Comparison of ENCODE assay signal across 24 mouse cellular contexts in genomic region chr3:119419745-119420144, GRCm38 (mm10).
DNase-seq lines count a peak whose midpoint lies in the region; ATAC-seq and TF ChIP-seq lines count a peak whose summit lies in the region.
"Had no signal": no experiment of that assay in that cellular context is flagged by ENCODE, and none has a peak within 500 bp of the region (broad histone marks: within the 10 kb centered on the region; RNA-seq: fewer than 3 reads in every experiment).

No protein-coding gene starts in this region.

- H3K4me3 ChIP-seq in embryonic facial prominence, embryonic 14.5 days (ENCODE audit: low read depth, low read length) = no peak overlapping the region
- H3K4me3 ChIP-seq in embryonic facial prominence, embryonic 10.5 days = no peak overlapping the region
- H3K4me3 ChIP-seq in hindbrain, postnatal 0 days (ENCODE audit: low read length) = no peak overlapping the region
- no peak overlapping the region for H3K4me3 ChIP-seq in hindbrain, embryonic 11.5 days (ENCODE audit: low read depth, low read length)
- H3K4me3 ChIP-seq in midbrain, postnatal 0 days (ENCODE audit: low read depth, low read length) = no peak overlapping the region
- H3K4me3 ChIP-seq in midbrain, embryonic 10.5 days = no peak overlapping the region
- H3K4me3 ChIP-seq in kidney, embryonic 14.5 days (ENCODE audit: low read length) = no peak overlapping the region
- H3K4me3 ChIP-seq: embryonic facial prominence, embryonic 13.5 days; erythroblast, embryonic 14.5 days; hindbrain, embryonic 12.5 days; lung, embryonic 15.5 days; megakaryocyte, embryonic 14.5 days; midbrain, embryonic 13.5 days had no signal

- H3K4me1 ChIP-seq in embryonic facial prominence, embryonic 14.5 days (ENCODE audit: control insufficient read depth, insufficient read depth, low read length) = no peaks in the 10 kb centered on the region
- no peaks in the 10 kb centered on the region for H3K4me1 ChIP-seq in embryonic facial prominence, embryonic 10.5 days
- no peaks in the 10 kb centered on the region for H3K4me1 ChIP-seq in hindbrain, postnatal 0 days (ENCODE audit: insufficient read depth, low read length)
- no peaks in the 10 kb centered on the region for H3K4me1 ChIP-seq in hindbrain, embryonic 11.5 days (replicated peaks; ENCODE audit: control insufficient read depth, insufficient read depth, low read length)
- H3K4me1 ChIP-seq in midbrain, postnatal 0 days (ENCODE audit: insufficient read depth, low read length) = no peaks in the 10 kb centered on the region
- no peaks in the 10 kb centered on the region for H3K4me1 ChIP-seq in midbrain, embryonic 10.5 days
- no peaks in the 10 kb centered on the region for H3K4me1 ChIP-seq in kidney, embryonic 14.5 days (ENCODE audit: control insufficient read depth, insufficient read depth, low read length)
- H3K4me1 ChIP-seq: embryonic facial prominence, embryonic 13.5 days; hindbrain, embryonic 12.5 days; lung, embryonic 15.5 days; megakaryocyte, embryonic 14.5 days; midbrain, embryonic 13.5 days had no signal

- H3K9me3 ChIP-seq in embryonic facial prominence, embryonic 14.5 days (ENCODE audit: control insufficient read depth, low read length) = 0 out of 2 replicates have a peak, but pooled peaks cover 4% of the 10 kb centered on the region
- H3K9me3 ChIP-seq in embryonic facial prominence, embryonic 10.5 days = no peaks in the 10 kb centered on the region
- H3K9me3 ChIP-seq in hindbrain, postnatal 0 days (ENCODE audit: low read length) = no peaks in the 10 kb centered on the region
- no peaks in the 10 kb centered on the region for H3K9me3 ChIP-seq in hindbrain, embryonic 11.5 days (ENCODE audit: control insufficient read depth, low read length)
- no peaks in the 10 kb centered on the region for H3K9me3 ChIP-seq in midbrain, postnatal 0 days (ENCODE audit: low read length)
- peaks cover 4% of the 10 kb centered on the region; the same call in 1 of the 2 replicates for H3K9me3 ChIP-seq in midbrain, embryonic 10.5 days (replicated peaks)
- no peaks in the 10 kb centered on the region for H3K9me3 ChIP-seq in kidney, embryonic 14.5 days (ENCODE audit: control insufficient read depth, low read length)
- H3K9me3 ChIP-seq: embryonic facial prominence, embryonic 13.5 days; hindbrain, embryonic 12.5 days; lung, embryonic 15.5 days had no signal

- DNase-seq in embryonic facial prominence, embryonic 14.5 days (ENCODE audit: low spot score) = peak; percentile 62
- no peak for DNase-seq in embryonic facial prominence, embryonic 10.5 days (ENCODE audit: low spot score)
- DNase-seq in hindbrain, postnatal 0 days (ENCODE audit: low spot score) = peak; percentile 28
- no peak for DNase-seq in hindbrain, embryonic 11.5 days (ENCODE audit: low spot score)
- DNase-seq in midbrain, postnatal 0 days (ENCODE audit: low spot score) = peak; percentile 32
- DNase-seq in midbrain, embryonic 10.5 days (ENCODE audit: low spot score) = no peak
- DNase-seq: cerebellum, adult 18-20 months; cerebellum, postnatal 36 days; embryo, embryonic 11 days; gastrocnemius, postnatal 14 days; heart, postnatal 14 days; kidney, adult 9 months; kidney, postnatal 14 days; lung, postnatal 4 days; thymus, adult 2 months; thymus, postnatal 36 days had no signal

- no peak overlapping the region for H3K9ac ChIP-seq in embryonic facial prominence, embryonic 14.5 days (ENCODE audit: low read depth, low read length)
- no peak overlapping the region for H3K9ac ChIP-seq in hindbrain, postnatal 0 days (replicated peaks; ENCODE audit: low read length)
- no peak overlapping the region for H3K9ac ChIP-seq in hindbrain, embryonic 11.5 days (ENCODE audit: low read depth, low read length)
- H3K9ac ChIP-seq in midbrain, postnatal 0 days (replicated peaks; ENCODE audit: low read length, poor library complexity, severe bottlenecking) = no peak overlapping the region
- no peak overlapping the region for H3K9ac ChIP-seq in kidney, embryonic 14.5 days (ENCODE audit: low read depth, low read length)
- H3K9ac ChIP-seq: embryonic facial prominence, embryonic 13.5 days; hindbrain, embryonic 12.5 days; lung, embryonic 15.5 days; midbrain, embryonic 13.5 days had no signal

- H3K36me3 ChIP-seq in embryonic facial prominence, embryonic 14.5 days (ENCODE audit: control insufficient read depth, insufficient read depth, low read length) = no peaks in the 10 kb centered on the region
- no peaks in the 10 kb centered on the region for H3K36me3 ChIP-seq in embryonic facial prominence, embryonic 10.5 days (replicated peaks)
- no peaks in the 10 kb centered on the region for H3K36me3 ChIP-seq in hindbrain, postnatal 0 days (ENCODE audit: insufficient read depth, low read length)
- no peaks in the 10 kb centered on the region for H3K36me3 ChIP-seq in hindbrain, embryonic 11.5 days (ENCODE audit: control insufficient read depth, insufficient read depth, low read length)
- no peaks in the 10 kb centered on the region for H3K36me3 ChIP-seq in midbrain, postnatal 0 days (ENCODE audit: insufficient read depth, low read length)
- no peaks in the 10 kb centered on the region for H3K36me3 ChIP-seq in midbrain, embryonic 10.5 days
- H3K36me3 ChIP-seq in kidney, embryonic 14.5 days (ENCODE audit: control insufficient read depth, insufficient read depth, low read length) = no peaks in the 10 kb centered on the region
- H3K36me3 ChIP-seq: embryonic facial prominence, embryonic 13.5 days; hindbrain, embryonic 12.5 days; lung, embryonic 15.5 days; midbrain, embryonic 13.5 days had no signal

- 70% methylated on average over 2 of the region's 2 CpGs for WGBS in embryonic facial prominence, embryonic 14.5 days
- WGBS in embryonic facial prominence, embryonic 10.5 days = 81% methylated on average over 2 of the region's 2 CpGs
- WGBS in hindbrain, postnatal 0 days = 41% methylated on average over 2 of the region's 2 CpGs
- WGBS in hindbrain, embryonic 11.5 days = 83% methylated on average over 2 of the region's 2 CpGs
- 74% methylated on average over 2 of the region's 2 CpGs for WGBS in midbrain, postnatal 0 days
- WGBS in midbrain, embryonic 10.5 days = 86% methylated on average over 2 of the region's 2 CpGs
- WGBS in kidney, embryonic 14.5 days = 79% methylated on average over 2 of the region's 2 CpGs

- H3K4me2 ChIP-seq in embryonic facial prominence, embryonic 14.5 days (ENCODE audit: low read depth, low read length) = no peak overlapping the region
- no peak overlapping the region for H3K4me2 ChIP-seq in hindbrain, postnatal 0 days (ENCODE audit: low read depth, low read length)
- no peak overlapping the region for H3K4me2 ChIP-seq in hindbrain, embryonic 11.5 days (replicated peaks; ENCODE audit: low read depth, low read length)
- H3K4me2 ChIP-seq in midbrain, postnatal 0 days (ENCODE audit: low read depth, low read length, poor library complexity, severe bottlenecking) = no peak overlapping the region
- no peak overlapping the region for H3K4me2 ChIP-seq in kidney, embryonic 14.5 days (replicated peaks; ENCODE audit: low read depth, low read length)
- H3K4me2 ChIP-seq: embryonic facial prominence, embryonic 13.5 days; hindbrain, embryonic 12.5 days; lung, embryonic 15.5 days; midbrain, embryonic 13.5 days had no signal

- H3K27me3 ChIP-seq in embryonic facial prominence, embryonic 14.5 days (replicated peaks; ENCODE audit: control insufficient read depth, insufficient read depth, low read length) = no peaks in the 10 kb centered on the region
- no peaks in the 10 kb centered on the region for H3K27me3 ChIP-seq in embryonic facial prominence, embryonic 10.5 days (replicated peaks; ENCODE audit: low read depth, poor library complexity, severe bottlenecking)
- no peaks in the 10 kb centered on the region for H3K27me3 ChIP-seq in hindbrain, postnatal 0 days (ENCODE audit: insufficient read depth, low read length)
- H3K27me3 ChIP-seq in hindbrain, embryonic 11.5 days (ENCODE audit: control insufficient read depth, insufficient read depth, low read length) = no peaks in the 10 kb centered on the region
- 0 out of 2 replicates have a peak, but pooled peaks cover 3% of the 10 kb centered on the region for H3K27me3 ChIP-seq in midbrain, postnatal 0 days (ENCODE audit: insufficient read depth, low read length)
- H3K27me3 ChIP-seq in midbrain, embryonic 10.5 days (ENCODE audit: low read depth, poor library complexity, severe bottlenecking) = no peaks in the 10 kb centered on the region
- no peaks in the 10 kb centered on the region for H3K27me3 ChIP-seq in kidney, embryonic 14.5 days (ENCODE audit: control insufficient read depth, insufficient read depth, low read length)
- H3K27me3 ChIP-seq: embryonic facial prominence, embryonic 13.5 days; hindbrain, embryonic 12.5 days; lung, embryonic 15.5 days; megakaryocyte, embryonic 14.5 days; midbrain, embryonic 13.5 days had no signal

- TF ChIP-seq CTCF in hindbrain, postnatal 0 days (IDR thresholded peaks at IDR 0.05; ENCODE audit: low read depth) = no peak
- TF ChIP-seq CTCF in midbrain, postnatal 0 days (IDR thresholded peaks at IDR 0.05) = no peak

- no peak overlapping the region for H3K27ac ChIP-seq in embryonic facial prominence, embryonic 14.5 days (replicated peaks; ENCODE audit: low read depth, low read length)
- H3K27ac ChIP-seq in embryonic facial prominence, embryonic 10.5 days (replicated peaks) = no peak overlapping the region
- H3K27ac ChIP-seq in hindbrain, postnatal 0 days = no peak overlapping the region
- H3K27ac ChIP-seq in hindbrain, embryonic 11.5 days (ENCODE audit: low read depth, low read length) = no peak overlapping the region
- no peak overlapping the region for H3K27ac ChIP-seq in midbrain, postnatal 0 days (ENCODE audit: low read depth, low read length)
- H3K27ac ChIP-seq in midbrain, embryonic 10.5 days (replicated peaks) = no peak overlapping the region
- no peak overlapping the region for H3K27ac ChIP-seq in kidney, embryonic 14.5 days (ENCODE audit: low read depth, low read length)
- H3K27ac ChIP-seq: embryonic facial prominence, embryonic 13.5 days; hindbrain, embryonic 12.5 days; lung, embryonic 15.5 days; midbrain, embryonic 13.5 days had no signal

- no peak for ATAC-seq in embryonic facial prominence, embryonic 14.5 days (ENCODE audit: low read depth)
- ATAC-seq in hindbrain, postnatal 0 days = no peak
- ATAC-seq in hindbrain, embryonic 11.5 days (ENCODE audit: low FRiP score) = no peak
- no peak for ATAC-seq in midbrain, postnatal 0 days (ENCODE audit: low FRiP score)
- ATAC-seq in kidney, embryonic 14.5 days (ENCODE audit: low FRiP score, low TSS enrichment) = no peak
- ATAC-seq: intestine, postnatal 0 days; midbrain, embryonic 13.5 days had no signal

Comparison
In these comparisons a context has a peak if more than half of its experiments do, and no peak if none do; other contexts are left out.
1. DNase-seq: peak in embryonic facial prominence, embryonic 14.5 days (single experiment), hindbrain, postnatal 0 days (single experiment) and midbrain, postnatal 0 days (single experiment); none in embryonic facial prominence, embryonic 10.5 days (single experiment), hindbrain, embryonic 11.5 days (single experiment) and midbrain, embryonic 10.5 days (single experiment).